Mouse (Mus musculus): ENCODE measurements around the gene Ldah. TPM values are rescaled to one million over a fixed set of nuclear protein-coding genes. Genes with fewer than 3 reads are reported as not detected.

Ldah gene
- polyA plus RNA-seq, 1 experiment = 11.4 TPM

- Histone ChIP-seq H3K4me1 (ENCODE audit: control insufficient read depth, insufficient read depth, insufficient read length, low read length) (peaks cover 6% of the 10 kb centered on the region; the same call in 1 of the 2 replicates), H3K36me3 (ENCODE audit: control insufficient read depth, insufficient read depth, low read length) (no peaks in the 10 kb centered on the region), H3K27me3 (ENCODE audit: control insufficient read depth, insufficient read depth, low read length) (peaks cover 66% of the 10 kb centered on the region), H3K4me3 (ENCODE audit: low read depth, low read length) (peak overlapping the region; percentile 45), H3K27ac (ENCODE audit: insufficient read depth, low read depth, low read length) (no peak overlapping the region)
- 14% methylated on average over 45 of the region's 46 CpGs for WGBS
- TF ChIP-seq POLR2A (IDR thresholded peaks at IDR 0.05; ENCODE audit: low read depth, low read length) (no peak), CTCF (IDR thresholded peaks at IDR 0.05; ENCODE audit: extremely low read depth, insufficient read length, insufficient replicate concordance, low read depth, low read length) (no peak)
Measured at GRCm38 (mm10) chr12:8301011-8301814, 93.3 kb downstream of the Ldah start.

- WGBS = 2% methylated on average over 53 of the region's 53 CpGs
- Histone ChIP-seq H3K36me3 (ENCODE audit: control insufficient read depth, insufficient read depth, low read length) (no peaks in the 10 kb centered on the region), H3K27ac (ENCODE audit: insufficient read depth, low read depth, low read length) (no peak within 1 kb of the TSS), H3K4me3 (ENCODE audit: low read depth, low read length) (peak within 1 kb of the TSS; percentile 45), H3K4me1 (ENCODE audit: control insufficient read depth, insufficient read depth, insufficient read length, low read length) (peaks cover 6% of the 10 kb centered on the region; the same call in 1 of the 2 replicates), H3K27me3 (ENCODE audit: control insufficient read depth, insufficient read depth, low read length) (peaks cover 61% of the 10 kb centered on the region)
- TF ChIP-seq CTCF (IDR thresholded peaks at IDR 0.05; ENCODE audit: extremely low read depth, insufficient read length, insufficient replicate concordance, low read depth, low read length) = no peak
Measured at GRCm38 (mm10) chr12:8301841-8302431, 94.0 kb downstream of the Ldah start, which contains the start of gene Gdf7. Gene Gdf7, minus strand, starts transcription at chr12:8301954.

GRCm38 (mm10) chr12:8305258-8305657, 97.4 kb downstream of the Ldah start:
- TF ChIP-seq POLR2A (IDR thresholded peaks at IDR 0.05; ENCODE audit: low read depth, low read length) (no peak), CTCF (IDR thresholded peaks at IDR 0.05; ENCODE audit: extremely low read depth, insufficient read length, insufficient replicate concordance, low read depth, low read length) (no peak)
- Histone ChIP-seq H3K27me3 (ENCODE audit: control insufficient read depth, insufficient read depth, low read length) (peaks cover 35% of the 10 kb centered on the region), H3K4me1 (ENCODE audit: control insufficient read depth, insufficient read depth, insufficient read length, low read length) (no peaks in the 10 kb centered on the region), H3K4me3 (ENCODE audit: low read depth, low read length) (no peak overlapping the region), H3K36me3 (ENCODE audit: control insufficient read depth, insufficient read depth, low read length) (no peaks in the 10 kb centered on the region), H3K27ac (ENCODE audit: insufficient read depth, low read depth, low read length) (no peak overlapping the region)
- WGBS = 25% methylated on average over 2 of the region's 2 CpGs

GRCm38 (mm10) chr12:8306432-8306831, 98.5 kb downstream of the Ldah start:
- 10% methylated on average over 5 of the region's 5 CpGs for WGBS
- no peaks in the 10 kb centered on the region for H3K4me1 ChIP-seq (ENCODE audit: control insufficient read depth, insufficient read depth, insufficient read length, low read length)
- no peaks in the 10 kb centered on the region for H3K36me3 ChIP-seq (ENCODE audit: control insufficient read depth, insufficient read depth, low read length)
- H3K27me3 ChIP-seq (ENCODE audit: control insufficient read depth, insufficient read depth, low read length) = peaks cover 23% of the 10 kb centered on the region
- no peak overlapping the region for H3K4me3 ChIP-seq (ENCODE audit: low read depth, low read length)
- no peak for TF ChIP-seq POLR2A (IDR thresholded peaks at IDR 0.05; ENCODE audit: low read depth, low read length)
- TF ChIP-seq CTCF (IDR thresholded peaks at IDR 0.05; ENCODE audit: extremely low read depth, insufficient read length, insufficient replicate concordance, low read depth, low read length) = peak; percentile 79; the same call in 1 of the 2 replicates
- no peak overlapping the region for H3K27ac ChIP-seq (ENCODE audit: insufficient read depth, low read depth, low read length)

GRCm38 (mm10) chr12:8306910-8307309, 99.0 kb downstream of the Ldah start:
- Histone ChIP-seq H3K27me3 (ENCODE audit: control insufficient read depth, insufficient read depth, low read length) (peaks cover 18% of the 10 kb centered on the region), H3K4me1 (ENCODE audit: control insufficient read depth, insufficient read depth, insufficient read length, low read length) (no peaks in the 10 kb centered on the region), H3K36me3 (ENCODE audit: control insufficient read depth, insufficient read depth, low read length) (no peaks in the 10 kb centered on the region), H3K27ac (ENCODE audit: insufficient read depth, low read depth, low read length) (no peak overlapping the region), H3K4me3 (ENCODE audit: low read depth, low read length) (no peak overlapping the region)
- TF ChIP-seq CTCF (IDR thresholded peaks at IDR 0.05; ENCODE audit: extremely low read depth, insufficient read length, insufficient replicate concordance, low read depth, low read length) = no peak
- no peak for TF ChIP-seq POLR2A (IDR thresholded peaks at IDR 0.05; ENCODE audit: low read depth, low read length)
- WGBS = 61% methylated on average over 1 of the region's 1 CpGs

GRCm38 (mm10) chr12:8310992-8311391, 103.1 kb downstream of the Ldah start:
- Histone ChIP-seq H3K4me1 (ENCODE audit: control insufficient read depth, insufficient read depth, insufficient read length, low read length) (peaks cover 9% of the 10 kb centered on the region), H3K36me3 (ENCODE audit: control insufficient read depth, insufficient read depth, low read length) (no peaks in the 10 kb centered on the region), H3K27me3 (ENCODE audit: control insufficient read depth, insufficient read depth, low read length) (peaks cover 3% of the 10 kb centered on the region; the same call in 1 of the 2 replicates), H3K27ac (ENCODE audit: insufficient read depth, low read depth, low read length) (no peak overlapping the region), H3K4me3 (ENCODE audit: low read depth, low read length) (no peak overlapping the region)
- TF ChIP-seq POLR2A (IDR thresholded peaks at IDR 0.05; ENCODE audit: low read depth, low read length) (no peak), CTCF (IDR thresholded peaks at IDR 0.05; ENCODE audit: extremely low read depth, insufficient read length, insufficient replicate concordance, low read depth, low read length) (no peak)
- WGBS = 65% methylated on average over 17 of the region's 17 CpGs

- H3K4me1 ChIP-seq (ENCODE audit: control insufficient read depth, insufficient read depth, insufficient read length, low read length) = peaks cover 9% of the 10 kb centered on the region
- TF ChIP-seq POLR2A (IDR thresholded peaks at IDR 0.05; ENCODE audit: low read depth, low read length) = no peak
- no peak for TF ChIP-seq CTCF (IDR thresholded peaks at IDR 0.05; ENCODE audit: extremely low read depth, insufficient read length, insufficient replicate concordance, low read depth, low read length)
- 80% methylated on average over 4 of the region's 4 CpGs for WGBS
Measured at GRCm38 (mm10) chr12:8312266-8312665, 104.4 kb downstream of the Ldah start.

More at GRCm38 (mm10) chr12:8312266-8312665, 104.4 kb downstream of the Ldah start:
- H3K27ac ChIP-seq (ENCODE audit: insufficient read depth, low read depth, low read length) = no peak overlapping the region
- no peak overlapping the region for H3K4me3 ChIP-seq (ENCODE audit: low read depth, low read length)
- H3K27me3 ChIP-seq (ENCODE audit: control insufficient read depth, insufficient read depth, low read length) = peaks cover 3% of the 10 kb centered on the region; the same call in 1 of the 2 replicates
- no peaks in the 10 kb centered on the region for H3K36me3 ChIP-seq (ENCODE audit: control insufficient read depth, insufficient read depth, low read length)
